ENCODE assay signal across 8 mouse cellular contexts in the genomic region with DNA sequence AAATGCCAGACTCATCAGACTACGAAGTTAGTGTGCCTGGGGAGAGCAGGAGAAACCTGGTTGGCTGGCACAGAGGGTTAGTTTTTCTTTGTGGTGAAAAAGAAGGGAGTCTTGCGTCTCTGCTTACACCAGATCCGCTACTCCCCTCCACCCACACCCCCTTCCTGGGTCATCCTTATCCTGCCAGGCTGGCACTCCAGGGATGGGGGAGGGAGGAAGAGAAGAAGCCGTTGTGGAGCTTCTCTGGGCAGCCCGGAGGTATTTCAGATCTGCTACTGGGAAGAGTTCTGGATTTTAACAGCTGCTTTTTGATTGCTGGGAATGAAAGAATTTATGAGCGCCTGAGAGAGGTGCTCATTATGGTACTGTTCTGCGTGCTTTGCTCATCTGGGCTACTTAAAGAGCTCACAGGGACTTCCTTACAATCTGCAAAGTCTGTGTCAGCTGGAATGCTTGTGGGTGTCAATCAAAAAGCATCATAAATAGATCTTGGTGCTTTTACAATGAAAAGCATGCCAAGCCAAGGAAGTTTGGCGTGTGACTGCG. TPM values are rescaled to one million over a fixed set of nuclear protein-coding genes. Genes with fewer than 3 reads are reported as not detected.
DNase-seq lines count a peak whose midpoint lies in the region; ATAC-seq and TF ChIP-seq lines count a peak whose summit lies in the region.

No protein-coding gene starts in this region.

- H3K4me2 ChIP-seq in forebrain, embryonic 11.5 days (ENCODE audit: low read depth, low read length, severe bottlenecking): peak overlapping the region; percentile 89
- peak overlapping the region; percentile 87 for H3K4me2 ChIP-seq in kidney, embryonic 15.5 days

- no peaks in the 10 kb centered on the region for H3K27me3 ChIP-seq in kidney, adult 2 months (replicated peaks; ENCODE audit: control insufficient read depth, insufficient read depth, low read length)
- no peaks in the 10 kb centered on the region for H3K27me3 ChIP-seq in forebrain, embryonic 11.5 days (ENCODE audit: control insufficient read depth, insufficient read depth, low read length)
- H3K27me3 ChIP-seq in kidney, embryonic 15.5 days: no peaks in the 10 kb centered on the region

- H3K4me3 ChIP-seq in kidney, adult 2 months (ENCODE audit: insufficient read depth, low read depth, low read length): peak overlapping the region; percentile 87
- H3K4me3 ChIP-seq in forebrain, embryonic 11.5 days (ENCODE audit: low read depth, low read length): peak overlapping the region; percentile 70
- peak overlapping the region; percentile 95 for H3K4me3 ChIP-seq in kidney, embryonic 15.5 days (replicated peaks)

- no peak for TF ChIP-seq POLR2A in kidney, adult 2 months (IDR thresholded peaks at IDR 0.05; ENCODE audit: low read depth, low read length)

- H3K36me3 ChIP-seq in kidney, adult 2 months (ENCODE audit: control insufficient read depth, insufficient read depth, low read length): no peaks in the 10 kb centered on the region
- no peaks in the 10 kb centered on the region for H3K36me3 ChIP-seq in forebrain, embryonic 11.5 days (ENCODE audit: control insufficient read depth, insufficient read depth, low read length)
- H3K36me3 ChIP-seq in kidney, embryonic 15.5 days: no peaks in the 10 kb centered on the region

- H3K27ac ChIP-seq in kidney, adult 2 months (ENCODE audit: insufficient read depth, low read depth, low read length): peak overlapping the region; percentile 45; the same call in 1 of the 2 replicates
- no peak overlapping the region for H3K27ac ChIP-seq in forebrain, embryonic 11.5 days (ENCODE audit: low read depth, low read length)
- peak overlapping the region; percentile 98 for H3K27ac ChIP-seq in kidney, embryonic 15.5 days

- TF ChIP-seq CTCF in kidney, adult 2 months (conservative IDR thresholded peaks at IDR 0.05; ENCODE audit: insufficient read depth, insufficient read length, low read depth, low read length): no peak

- no peak for ATAC-seq in forebrain, embryonic 11.5 days (replicated peaks; ENCODE audit: low FRiP score)
- ATAC-seq in kidney, embryonic 15.5 days (replicated peaks; ENCODE audit: low FRiP score): peak; percentile 50
- no peak for ATAC-seq in megakaryocyte-erythroid progenitor cell, adult 5-6 weeks (replicated peaks; ENCODE audit: low FRiP score, low TSS enrichment, poor library complexity, severe bottlenecking)

- peak overlapping the region; percentile 89 for H3K9ac ChIP-seq in forebrain, embryonic 11.5 days (ENCODE audit: low read length)
- H3K9ac ChIP-seq in kidney, embryonic 15.5 days: peak overlapping the region; percentile 99

- H3K4me1 ChIP-seq in kidney, adult 2 months (ENCODE audit: control insufficient read depth, insufficient read depth, low read length): peaks cover 27% of the 10 kb centered on the region
- H3K4me1 ChIP-seq in forebrain, embryonic 11.5 days (replicated peaks; ENCODE audit: control insufficient read depth, insufficient read depth, low read length): 0 out of 2 replicates have a peak, but pooled peaks cover 10% of the 10 kb centered on the region
- peaks cover 78% of the 10 kb centered on the region for H3K4me1 ChIP-seq in kidney, embryonic 15.5 days

- no peaks in the 10 kb centered on the region; the same call in 1 of the 2 replicates for H3K9me3 ChIP-seq in forebrain, embryonic 11.5 days (ENCODE audit: control insufficient read depth, low read length)
- no peaks in the 10 kb centered on the region for H3K9me3 ChIP-seq in kidney, embryonic 15.5 days (replicated peaks)

- WGBS in kidney, adult 2 months: 7% methylated on average over 9 of the region's 9 CpGs
- WGBS in forebrain, embryonic 11.5 days: 11% methylated on average over 9 of the region's 9 CpGs
- 8% methylated on average over 9 of the region's 9 CpGs for WGBS in kidney, embryonic 15.5 days

- peak; percentile 56 for DNase-seq in kidney, adult 2 months
- no peak for DNase-seq in kidney, adult 18-20 months
- DNase-seq in NIH3T3 (ENCODE audit: low read depth): peak; percentile 61
- DNase-seq in forebrain, embryonic 11.5 days (ENCODE audit: low spot score): peak; percentile 54
- DNase-seq in lung, postnatal 4 days: peak; percentile 41
- no peak for DNase-seq in gastrocnemius, postnatal 25 days

RNA-seq across cellular contexts. Expression of a gene that starts 1.7 kb away (rescaled TPM):
- polyA plus RNA-seq in kidney, adult 2 months (2012; rRNA removed): 24.0 and 29.5 TPM in 2 replicates
- 21.0 and 22.7 TPM in 2 replicates for polyA plus RNA-seq in forebrain, embryonic 11.5 days (2014; fragmentation: Nextera tagmentation; extraction: Ambion mirVana)
- 50.2 and 58.3 TPM in 2 replicates for polyA plus RNA-seq in kidney, embryonic 15.5 days (2015; fragmentation: Nextera tagmentation; extraction: Ambion mirVana)
- 4.5 and 7.9 TPM in 2 replicates for total RNA-seq in megakaryocyte-erythroid progenitor cell, adult 5-6 weeks (2014; fragmentation: Nextera tagmentation)
- total RNA-seq in megakaryocyte-erythroid progenitor cell, adult 5-6 weeks (2017): 3.5 and 4.6 TPM in 2 replicates
- total RNA-seq in gastrocnemius, postnatal 25 days (2021): 1 to 10 TPM; 6.2 to 7.9 TPM

Comparison
In these comparisons a context has a peak if more than half of its experiments do, and no peak if none do; other contexts are left out.
1. DNase-seq: peak in kidney, adult 2 months (single experiment), NIH3T3 (single experiment), forebrain, embryonic 11.5 days (single experiment) and lung, postnatal 4 days (2 of 2); none in kidney, adult 18-20 months (single experiment) and gastrocnemius, postnatal 25 days (single experiment).
2. Peak in every context shown above with its lines, with median percentiles within 50 percentile points of each other: H3K4me3 ChIP-seq.